Mouse (Mus musculus) spleen, adult 2 months (tissue): ENCODE results near the gene Styx.

Experiments
- CTCF ChIP-seq: fragments of 200-500 bp; IDR thresholded peaks from 2 replicates; pipeline ENCODE4 v1.5.1; 2011; ENCODE audit warnings: mild to moderate bottlenecking, inconsistent platforms; ENCODE audit not compliant: insufficient read depth, insufficient read length, insufficient replicate concordance; ENCODE audit errors: extremely low read depth
- POLR2A ChIP-seq: fragments of 200-500 bp; IDR thresholded peaks from 2 replicates; pipeline ENCODE4 v1.6.1; 2011; ENCODE audit warnings: low read depth, low read length, inconsistent platforms

DNA sequence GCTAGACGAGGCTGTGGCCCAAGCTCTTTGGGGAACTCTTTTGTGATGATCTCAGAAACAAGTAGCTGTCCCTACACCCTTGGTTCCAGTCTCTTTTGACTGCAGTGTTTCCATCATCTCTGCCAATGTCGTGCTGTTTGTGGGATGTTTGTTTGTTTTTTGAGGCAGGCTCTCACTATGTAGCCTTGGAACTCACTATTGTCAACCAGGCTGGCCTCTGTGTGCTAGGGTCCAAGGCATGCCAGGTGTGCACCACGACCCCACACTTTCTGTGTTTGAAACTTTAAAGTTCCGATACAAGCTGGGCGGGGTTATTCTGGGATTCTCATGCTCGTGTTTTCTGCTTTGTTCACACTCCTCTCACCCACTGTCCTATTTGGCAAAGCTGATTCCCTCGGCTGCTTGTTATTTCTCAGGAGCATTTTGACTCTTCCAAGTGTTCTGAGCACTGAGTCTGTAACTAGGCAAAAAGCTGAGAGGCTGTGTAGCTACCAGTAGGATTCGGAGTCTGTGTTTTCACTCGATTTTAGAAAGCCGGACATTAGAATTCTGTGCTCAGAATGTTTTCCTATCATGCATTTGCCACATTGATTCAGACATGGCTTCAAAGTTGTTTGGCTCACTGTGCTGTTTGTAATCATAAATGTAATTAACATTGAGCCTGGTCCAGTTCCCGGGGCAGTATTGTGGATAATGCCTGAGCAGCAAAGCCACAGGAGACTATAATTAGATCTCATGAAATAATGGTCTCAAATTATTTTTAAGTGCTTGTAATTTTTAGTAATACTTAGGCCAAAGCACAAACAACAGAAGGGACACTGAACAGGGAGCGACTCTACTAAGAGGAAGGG lies 105.0 kb downstream of the Styx start:
- TF ChIP-seq CTCF, result no peak
- no peak for TF ChIP-seq POLR2A
